Mouse (Mus musculus): ENCODE results near the gene Trp73. TPM values are rescaled to one million over a fixed set of nuclear protein-coding genes. Genes with fewer than 3 reads are reported as not detected.

The Trp73 gene
- polyA plus RNA-seq, 1 experiment from 2014 or later: 0.75 TPM

DNA sequence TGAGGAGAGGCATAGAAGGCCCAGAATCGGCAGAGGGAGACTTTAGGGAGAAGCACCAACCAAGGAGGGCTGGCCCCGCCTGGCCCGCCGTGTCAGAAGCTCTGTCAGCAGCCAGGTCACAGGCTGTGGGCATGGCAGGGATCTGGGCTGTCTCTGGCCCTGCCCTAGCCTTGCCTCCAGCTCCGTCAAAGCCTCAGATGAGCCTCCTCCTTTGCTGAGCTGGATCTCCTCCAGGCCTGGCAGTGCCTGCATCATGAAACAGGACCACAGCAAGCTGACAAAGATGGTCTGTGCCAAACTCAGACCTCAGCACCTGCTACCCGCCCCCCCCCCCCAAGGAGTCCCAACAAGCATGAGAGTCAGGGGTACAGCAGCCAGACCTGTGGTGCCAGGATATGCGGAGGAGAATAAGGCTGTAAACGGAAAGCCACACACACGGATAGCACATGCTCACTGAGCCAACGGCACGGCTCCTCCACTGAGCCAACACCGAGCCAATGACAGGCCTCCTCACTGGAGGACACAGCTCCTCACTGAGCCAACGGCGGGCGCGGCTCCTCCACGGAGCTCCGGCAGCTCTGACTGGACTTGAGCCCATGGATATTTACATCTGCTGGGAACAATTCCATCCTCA, 30.7 kb downstream of the Trp73 start:
- Histone ChIP-seq H3K4me2 (ENCODE audit: low read depth, severe bottlenecking) (no peak overlapping the region), H3K9ac (ENCODE audit: low read length) (no peak overlapping the region), H3K36me3 (ENCODE audit: control insufficient read depth, insufficient read depth, low read length) (no peaks in the 10 kb centered on the region), H3K27me3 (ENCODE audit: control insufficient read depth, insufficient read depth, low read length) (peaks cover 4% of the 10 kb centered on the region; the same call in 1 of the 2 replicates), H3K27ac (replicated peaks; ENCODE audit: low read depth, low read length) (no peak overlapping the region), H3K4me1 (ENCODE audit: control insufficient read depth, insufficient read depth, low read length) (0 out of 2 replicates have a peak, but pooled peaks cover 3% of the 10 kb centered on the region), H3K9me3 (ENCODE audit: control insufficient read depth, low read length) (no peaks in the 10 kb centered on the region), H3K4me3 (ENCODE audit: low read depth, low read length) (no peak overlapping the region; the same call in 1 of the 2 replicates)
- no peak for DNase-seq (ENCODE audit: low spot score)
- no peak for ATAC-seq (ENCODE audit: insufficient number of reproducible peaks, low FRiP score, low TSS enrichment, low read depth)
- WGBS: 56% methylated on average over 18 of the region's 18 CpGs

DNA sequence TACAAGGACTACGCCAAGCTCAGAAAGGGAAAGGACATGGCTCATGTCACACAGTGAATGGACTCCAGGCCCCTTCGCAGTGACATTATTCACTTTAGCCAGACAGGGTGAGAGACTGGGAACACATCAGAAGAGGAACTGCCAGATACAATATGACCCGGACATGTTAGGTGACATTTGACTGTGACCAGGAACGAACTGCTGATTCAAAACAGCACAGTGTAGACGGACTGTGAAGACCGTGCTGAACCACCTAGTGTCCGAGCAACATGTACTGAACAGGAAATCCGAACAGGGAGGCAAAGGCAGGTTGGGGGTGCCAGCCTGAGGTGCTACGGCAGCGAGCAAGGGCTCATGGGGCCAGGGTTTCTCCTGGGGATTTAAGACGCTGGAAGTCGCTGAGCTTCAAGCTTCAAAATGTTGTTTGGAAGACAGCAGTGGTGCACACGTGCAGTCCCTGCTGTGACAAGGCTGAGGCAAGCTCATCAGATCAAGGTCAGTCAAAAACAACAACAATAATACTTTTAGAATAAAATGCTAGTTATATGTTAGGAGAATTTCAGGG, 33.4 kb downstream of the Trp73 start:
- H3K9ac ChIP-seq (ENCODE audit: low read length): no peak overlapping the region
- H3K27me3 ChIP-seq (ENCODE audit: control insufficient read depth, insufficient read depth, low read length): peaks cover 4% of the 10 kb centered on the region; the same call in 1 of the 2 replicates
- H3K4me3 ChIP-seq (ENCODE audit: low read depth, low read length): no peak overlapping the region
- DNase-seq (ENCODE audit: low spot score) (no peak), ATAC-seq (ENCODE audit: insufficient number of reproducible peaks, low FRiP score, low TSS enrichment, low read depth) (no peak)
- no peaks in the 10 kb centered on the region for H3K9me3 ChIP-seq (ENCODE audit: control insufficient read depth, low read length)
- no peaks in the 10 kb centered on the region for H3K36me3 ChIP-seq (ENCODE audit: control insufficient read depth, insufficient read depth, low read length)
- H3K4me1 ChIP-seq (ENCODE audit: control insufficient read depth, insufficient read depth, low read length): 0 out of 2 replicates have a peak, but pooled peaks cover 3% of the 10 kb centered on the region
- WGBS: 77% methylated on average over 13 of the region's 13 CpGs
- H3K4me2 ChIP-seq (ENCODE audit: low read depth, severe bottlenecking): no peak overlapping the region
- no peak overlapping the region for H3K27ac ChIP-seq (replicated peaks; ENCODE audit: low read depth, low read length)

DNA sequence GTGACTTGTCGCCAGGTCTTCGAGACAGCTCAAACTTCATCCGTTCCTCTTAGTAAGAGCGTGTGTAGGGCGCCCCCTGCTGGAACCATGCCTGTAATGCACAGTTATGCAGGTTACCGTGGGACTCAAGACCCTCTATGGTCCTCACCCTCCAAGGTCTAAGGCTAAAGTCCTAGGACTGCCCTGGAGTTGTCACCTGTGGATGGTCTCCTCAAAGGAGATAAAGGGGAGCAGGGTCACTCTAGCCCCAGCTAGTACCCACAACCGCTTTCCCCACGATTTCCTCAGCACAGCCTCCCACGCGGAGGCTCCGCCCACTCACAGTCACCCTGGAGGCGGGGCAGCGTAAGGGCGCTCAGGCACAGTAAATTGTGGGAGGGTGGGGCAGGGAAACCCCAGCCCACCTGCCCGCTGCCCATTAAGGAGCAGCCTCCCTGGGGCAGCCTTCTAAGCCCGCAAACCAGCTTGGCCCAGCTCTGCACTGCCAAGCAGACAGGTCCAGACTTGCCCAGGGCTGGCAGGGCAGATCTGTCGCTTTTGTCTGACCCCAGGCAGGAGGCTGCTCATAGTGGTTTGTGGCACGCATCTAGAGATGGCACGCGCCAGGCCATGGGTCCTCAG, 34.5 kb downstream of the Trp73 start:
- 28% methylated on average over 20 of the region's 20 CpGs for WGBS
- no peak overlapping the region for H3K4me2 ChIP-seq (ENCODE audit: low read depth, severe bottlenecking)
- no peaks in the 10 kb centered on the region for H3K36me3 ChIP-seq (ENCODE audit: control insufficient read depth, insufficient read depth, low read length)
- DNase-seq (ENCODE audit: low spot score) (peak; percentile 81), ATAC-seq (ENCODE audit: insufficient number of reproducible peaks, low FRiP score, low TSS enrichment, low read depth) (no peak)
- H3K27me3 ChIP-seq (ENCODE audit: control insufficient read depth, insufficient read depth, low read length): peaks cover 4% of the 10 kb centered on the region; the same call in 1 of the 2 replicates
- H3K9ac ChIP-seq (ENCODE audit: low read length): no peak overlapping the region
- H3K4me3 ChIP-seq (ENCODE audit: low read depth, low read length): no peak overlapping the region
- H3K4me1 ChIP-seq (ENCODE audit: control insufficient read depth, insufficient read depth, low read length): 0 out of 2 replicates have a peak, but pooled peaks cover 3% of the 10 kb centered on the region
- no peak overlapping the region for H3K27ac ChIP-seq (replicated peaks; ENCODE audit: low read depth, low read length)
- no peaks in the 10 kb centered on the region for H3K9me3 ChIP-seq (ENCODE audit: control insufficient read depth, low read length)

DNA sequence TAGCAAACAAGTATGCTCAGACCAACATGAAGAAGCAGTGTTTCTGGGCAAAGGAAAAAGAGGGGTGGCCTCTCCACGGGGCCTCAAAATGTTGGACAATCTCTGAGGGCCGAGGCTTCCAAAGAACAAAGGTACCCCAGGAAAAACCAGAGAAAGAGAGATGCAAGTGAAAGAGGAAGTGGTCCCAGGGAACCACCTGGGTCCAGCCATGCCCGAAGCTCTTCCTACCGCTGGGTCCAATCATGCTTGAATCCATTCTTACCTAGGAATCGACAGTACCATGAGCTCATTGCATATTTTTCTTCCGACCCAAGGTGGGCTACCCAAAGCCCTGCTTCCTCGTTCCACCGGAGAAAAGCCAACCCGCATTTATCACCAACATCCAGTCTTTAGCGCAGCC, 36.1 kb downstream of the Trp73 start:
- Histone ChIP-seq H3K4me2 (ENCODE audit: low read depth, severe bottlenecking) (no peak overlapping the region), H3K4me1 (ENCODE audit: control insufficient read depth, insufficient read depth, low read length) (0 out of 2 replicates have a peak, but pooled peaks cover 3% of the 10 kb centered on the region), H3K27me3 (ENCODE audit: control insufficient read depth, insufficient read depth, low read length) (peaks cover 2% of the 10 kb centered on the region; the same call in 1 of the 2 replicates), H3K36me3 (ENCODE audit: control insufficient read depth, insufficient read depth, low read length) (no peaks in the 10 kb centered on the region), H3K27ac (replicated peaks; ENCODE audit: low read depth, low read length) (no peak overlapping the region), H3K9me3 (ENCODE audit: control insufficient read depth, low read length) (no peaks in the 10 kb centered on the region), H3K4me3 (ENCODE audit: low read depth, low read length) (no peak overlapping the region), H3K9ac (ENCODE audit: low read length) (no peak overlapping the region)
- ATAC-seq (ENCODE audit: insufficient number of reproducible peaks, low FRiP score, low TSS enrichment, low read depth) (no peak), DNase-seq (ENCODE audit: low spot score) (no peak)
- WGBS: 88% methylated on average over 10 of the region's 10 CpGs

DNA sequence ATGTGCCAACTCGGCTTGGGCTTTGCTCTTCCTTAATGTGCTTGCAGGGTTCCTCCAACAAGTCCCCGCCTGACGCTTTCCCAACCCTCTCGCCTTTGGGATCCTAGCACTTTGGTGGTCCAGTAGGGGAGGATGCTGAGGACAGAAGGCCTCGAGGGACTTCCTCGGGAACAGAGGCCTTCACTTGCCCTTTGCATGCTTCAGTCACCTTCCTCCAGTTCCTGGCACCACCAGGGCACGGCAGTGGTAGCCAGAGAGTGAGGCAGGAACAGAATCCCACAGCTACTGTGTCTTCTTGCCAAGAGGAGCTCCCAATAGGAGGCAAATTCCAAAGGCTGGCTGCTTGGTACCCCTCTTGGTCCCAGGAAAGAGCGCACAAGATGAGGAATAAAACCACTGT, 36.6 kb downstream of the Trp73 start:
- no peak overlapping the region for H3K9ac ChIP-seq (ENCODE audit: low read length)
- H3K4me1 ChIP-seq (ENCODE audit: control insufficient read depth, insufficient read depth, low read length): 0 out of 2 replicates have a peak, but pooled peaks cover 3% of the 10 kb centered on the region
- 76% methylated on average over 8 of the region's 8 CpGs for WGBS
- DNase-seq (ENCODE audit: low spot score) (no peak), ATAC-seq (ENCODE audit: insufficient number of reproducible peaks, low FRiP score, low TSS enrichment, low read depth) (no peak)
- no peaks in the 10 kb centered on the region for H3K9me3 ChIP-seq (ENCODE audit: control insufficient read depth, low read length)
- H3K27ac ChIP-seq (replicated peaks; ENCODE audit: low read depth, low read length): no peak overlapping the region
- 0 out of 2 replicates have a peak, but pooled peaks cover 2% of the 10 kb centered on the region for H3K27me3 ChIP-seq (ENCODE audit: control insufficient read depth, insufficient read depth, low read length)
- H3K4me2 ChIP-seq (ENCODE audit: low read depth, severe bottlenecking): no peak overlapping the region
- no peak overlapping the region for H3K4me3 ChIP-seq (ENCODE audit: low read depth, low read length)
- no peaks in the 10 kb centered on the region for H3K36me3 ChIP-seq (ENCODE audit: control insufficient read depth, insufficient read depth, low read length)

DNA sequence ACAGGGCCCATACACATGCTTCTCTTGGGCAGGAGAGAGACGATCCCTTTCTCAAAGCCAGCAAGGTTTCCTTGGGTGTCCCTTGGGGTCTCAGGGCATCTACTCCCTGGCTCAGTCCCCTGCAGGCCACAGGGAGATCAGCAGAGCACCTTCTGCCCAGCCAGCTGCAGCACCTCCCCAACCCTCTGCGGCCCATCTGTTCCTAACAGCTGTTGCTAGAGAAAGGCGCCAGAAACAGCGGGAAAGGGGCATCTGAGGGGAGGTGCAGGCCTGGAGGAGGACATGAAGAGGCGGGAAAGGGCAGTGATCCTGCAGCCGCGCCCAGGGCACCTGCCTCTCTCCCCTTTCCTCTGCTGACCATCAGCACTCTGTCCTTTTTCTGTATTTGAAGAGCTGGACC, 40.6 kb downstream of the Trp73 start:
- no peak for DNase-seq (ENCODE audit: low spot score)
- Histone ChIP-seq H3K27me3 (ENCODE audit: control insufficient read depth, insufficient read depth, low read length) (peaks cover 4% of the 10 kb centered on the region; the same call in 1 of the 2 replicates), H3K36me3 (ENCODE audit: control insufficient read depth, insufficient read depth, low read length) (no peaks in the 10 kb centered on the region), H3K4me1 (ENCODE audit: control insufficient read depth, insufficient read depth, low read length) (no peaks in the 10 kb centered on the region), H3K4me2 (ENCODE audit: low read depth, severe bottlenecking) (no peak overlapping the region), H3K9me3 (ENCODE audit: control insufficient read depth, low read length) (no peaks in the 10 kb centered on the region), H3K9ac (ENCODE audit: low read length) (no peak overlapping the region), H3K4me3 (ENCODE audit: low read depth, low read length) (no peak overlapping the region), H3K27ac (replicated peaks; ENCODE audit: low read depth, low read length) (no peak overlapping the region)
- WGBS: 33% methylated on average over 7 of the region's 7 CpGs
- ATAC-seq (ENCODE audit: insufficient number of reproducible peaks, low FRiP score, low TSS enrichment, low read depth): no peak

DNA sequence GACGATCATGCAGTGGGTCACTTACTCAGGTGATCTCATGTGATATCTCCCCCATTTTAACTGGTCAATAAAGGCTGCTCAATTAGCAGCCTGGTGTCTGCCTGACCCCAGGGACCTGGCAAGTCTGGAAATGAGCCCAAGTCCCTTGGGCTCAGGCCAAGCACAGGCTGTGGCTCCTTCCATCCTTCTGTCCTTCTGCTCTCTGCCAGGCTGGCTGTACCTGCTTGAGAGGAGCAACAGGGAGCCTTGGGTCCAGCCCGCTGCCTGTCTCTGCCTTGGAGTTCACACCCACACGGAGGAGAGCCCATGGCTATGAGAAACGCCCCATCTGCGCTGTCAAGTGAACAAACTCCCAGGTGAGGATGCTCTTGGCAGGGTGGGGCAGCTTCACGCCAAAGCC, 43.9 kb downstream of the Trp73 start:
- no peaks in the 10 kb centered on the region for H3K9me3 ChIP-seq (ENCODE audit: control insufficient read depth, low read length)
- H3K4me2 ChIP-seq (ENCODE audit: low read depth, severe bottlenecking): no peak overlapping the region
- DNase-seq (ENCODE audit: low spot score): no peak
- H3K4me1 ChIP-seq (ENCODE audit: control insufficient read depth, insufficient read depth, low read length): no peaks in the 10 kb centered on the region
- no peaks in the 10 kb centered on the region for H3K36me3 ChIP-seq (ENCODE audit: control insufficient read depth, insufficient read depth, low read length)
- no peak overlapping the region for H3K9ac ChIP-seq (ENCODE audit: low read length)
- no peak for ATAC-seq (ENCODE audit: insufficient number of reproducible peaks, low FRiP score, low TSS enrichment, low read depth)
- H3K27ac ChIP-seq (replicated peaks; ENCODE audit: low read depth, low read length): no peak overlapping the region
- peaks cover 4% of the 10 kb centered on the region; the same call in 1 of the 2 replicates for H3K27me3 ChIP-seq (ENCODE audit: control insufficient read depth, insufficient read depth, low read length)
- no peak overlapping the region for H3K4me3 ChIP-seq (ENCODE audit: low read depth, low read length)
- WGBS: 27% methylated on average over 6 of the region's 6 CpGs

DNA sequence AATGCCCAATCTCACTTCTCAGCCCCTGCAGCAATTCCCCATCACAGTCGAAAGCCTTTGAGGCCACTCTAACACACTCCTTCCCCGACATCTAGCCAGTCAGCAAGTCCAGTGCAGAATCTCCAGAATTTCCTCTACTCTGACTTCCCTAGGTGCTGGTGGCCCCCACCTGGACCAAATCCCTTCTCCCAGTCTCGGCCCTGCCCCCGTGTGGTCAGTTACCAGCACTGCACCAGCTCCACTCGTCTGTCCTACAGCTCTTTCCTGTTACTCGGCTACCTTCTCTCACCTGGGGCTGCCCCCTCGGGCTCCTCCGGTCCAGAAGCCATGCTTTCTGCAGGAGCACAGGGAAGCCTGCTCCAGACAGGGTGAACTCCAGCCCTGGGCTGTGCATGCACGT, 46.8 kb downstream of the Trp73 start:
- H3K36me3 ChIP-seq (ENCODE audit: control insufficient read depth, insufficient read depth, low read length): no peaks in the 10 kb centered on the region
- 21% methylated on average over 9 of the region's 9 CpGs for WGBS
- H3K27ac ChIP-seq (replicated peaks; ENCODE audit: low read depth, low read length): no peak overlapping the region
- DNase-seq (ENCODE audit: low spot score) (peak; percentile 64), ATAC-seq (ENCODE audit: insufficient number of reproducible peaks, low FRiP score, low TSS enrichment, low read depth) (no peak)
- no peaks in the 10 kb centered on the region for H3K4me1 ChIP-seq (ENCODE audit: control insufficient read depth, insufficient read depth, low read length)
- H3K27me3 ChIP-seq (ENCODE audit: control insufficient read depth, insufficient read depth, low read length): peaks cover 4% of the 10 kb centered on the region; the same call in 1 of the 2 replicates
- no peak overlapping the region for H3K4me2 ChIP-seq (ENCODE audit: low read depth, severe bottlenecking)
- no peak overlapping the region for H3K9ac ChIP-seq (ENCODE audit: low read length)
- H3K9me3 ChIP-seq (ENCODE audit: control insufficient read depth, low read length): no peaks in the 10 kb centered on the region
- H3K4me3 ChIP-seq (ENCODE audit: low read depth, low read length): no peak overlapping the region

Data from limb, embryonic 11.5 days (tissue).